Mouse (Mus musculus) CH12.LX (cell line): ENCODE data around the gene Gm49320.

Experiments used
- BHLHE40 ChIP-seq: IDR thresholded peaks from 2 replicates; pipeline ENCODE4 v1.6.1; 2011; ENCODE audit warnings: mild to moderate bottlenecking, low read depth, low read length, improper control_type of control experiment
- CTCF ChIP-seq, 2 experiments: IDR thresholded peaks in 1 of 2; conservative IDR thresholded peaks in 1 of 2; 2 replicates each; pipeline ENCODE4 v1.5.1; 2011 to 2012; ENCODE audit warnings: low read depth in 2 of 2, low read length in 2 of 2, improper control_type of control experiment in 1 of 2, inconsistent platforms in 1 of 2, mild to moderate bottlenecking in 1 of 2, moderate library complexity in 1 of 2
- EP300 ChIP-seq: IDR thresholded peaks from 2 replicates; pipeline ENCODE4 v1.6.1; 2011; ENCODE audit warnings: low read length, improper control_type of control experiment
- MAZ ChIP-seq: IDR thresholded peaks from 2 replicates; pipeline ENCODE4 v1.6.1; 2012; ENCODE audit warnings: low read depth, mild to moderate bottlenecking, inconsistent platforms, low read length, improper control_type of control experiment, moderate library complexity
- MEF2A ChIP-seq: IDR thresholded peaks from 2 replicates; pipeline ENCODE4 v1.6.1; 2014; ENCODE audit warnings: low read depth, mild to moderate bottlenecking, inconsistent platforms, low read length, improper control_type of control experiment, borderline replicate concordance

GRCm38 (mm10) chr8:4259805-4260170, 21.1 kb downstream of the Gm49320 start:
- no peak for TF ChIP-seq BHLHE40
- no peak for TF ChIP-seq CTCF (conservative IDR thresholded peaks at IDR 0.05 in 1 of 2, IDR thresholded peaks at IDR 0.05 in 1 of 2; ENCODE audit: low read depth in 2 of 2, low read length in 2 of 2)
- no peak for TF ChIP-seq MAZ
- no peak for TF ChIP-seq MEF2A
- no peak for TF ChIP-seq EP300
